ENCODE assay signal across 9 mouse cellular contexts in the genomic region with DNA sequence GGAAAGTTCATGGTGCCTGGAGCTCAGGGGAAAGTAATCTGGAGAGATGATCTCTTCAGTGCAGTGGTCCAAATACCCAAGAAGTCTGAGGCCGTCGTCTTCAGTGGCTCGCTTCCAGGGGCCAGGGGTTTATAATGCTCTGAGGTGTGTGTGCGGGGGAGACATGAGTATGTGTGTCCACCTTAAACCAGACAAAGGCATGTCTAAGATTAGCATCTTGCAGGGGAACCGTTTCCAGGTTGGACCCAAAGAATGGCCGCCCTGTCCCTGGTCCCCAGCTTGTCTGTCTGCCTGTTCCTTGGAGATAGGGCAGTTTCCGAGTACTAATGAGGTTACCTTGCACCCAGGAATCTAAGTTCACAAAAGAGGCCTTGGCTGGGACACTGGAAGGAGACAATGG. TPM values are rescaled to one million over a fixed set of nuclear protein-coding genes. Genes with fewer than 3 reads are reported as not detected.
A peak's percentile ranks its signal among the peaks of the same experiment; 100 is the strongest.
DNase-seq lines count a peak whose midpoint lies in the region; ATAC-seq and TF ChIP-seq lines count a peak whose summit lies in the region.
"Had no signal": no experiment of that assay in that cellular context is flagged by ENCODE, and none has a peak within 500 bp of the region (broad histone marks: within the 10 kb centered on the region; RNA-seq: fewer than 3 reads in every experiment).

Gene Hcrt, minus strand, starts transcription at position 101 of the 400 bp plus-strand sequence.

- H3K27ac ChIP-seq in cerebellum, adult 2 months (ENCODE audit: insufficient read depth, low read length): no peak within 1 kb of the TSS
- H3K27ac ChIP-seq in limb, embryonic 14.5 days (replicated peaks; ENCODE audit: low read depth, low read length): no peak within 1 kb of the TSS
- no peak within 1 kb of the TSS for H3K27ac ChIP-seq in stomach, embryonic 15.5 days

- no peaks in the 10 kb centered on the region for H3K27me3 ChIP-seq in cerebellum, adult 2 months (ENCODE audit: control insufficient read depth, insufficient read depth, low read length)
- peaks cover 66% of the 10 kb centered on the region for H3K27me3 ChIP-seq in megakaryocyte, embryonic 14.5 days (replicated peaks)
- peaks cover 39% of the 10 kb centered on the region for H3K27me3 ChIP-seq in limb, embryonic 14.5 days (ENCODE audit: control insufficient read depth, insufficient read depth, low read length)
- peaks cover 18% of the 10 kb centered on the region for H3K27me3 ChIP-seq in stomach, embryonic 15.5 days (replicated peaks)

- H3K9me3 ChIP-seq in megakaryocyte, embryonic 14.5 days: no peaks in the 10 kb centered on the region
- H3K9me3 ChIP-seq in limb, embryonic 14.5 days (ENCODE audit: control insufficient read depth, low read length): no peaks in the 10 kb centered on the region
- no peaks in the 10 kb centered on the region for H3K9me3 ChIP-seq in stomach, embryonic 15.5 days

- H3K4me3 ChIP-seq in cerebellum, adult 2 months (replicated peaks; ENCODE audit: insufficient read depth, low read depth, low read length): peak within 1 kb of the TSS; percentile 56
- peak within 1 kb of the TSS; percentile 91 for H3K4me3 ChIP-seq in megakaryocyte, embryonic 14.5 days (replicated peaks)
- H3K4me3 ChIP-seq in limb, embryonic 14.5 days (replicated peaks; ENCODE audit: low read length): peak within 1 kb of the TSS; percentile 27
- H3K4me3 ChIP-seq in stomach, embryonic 15.5 days (replicated peaks): peak within 1 kb of the TSS; percentile 46

- H3K4me2 ChIP-seq in limb, embryonic 14.5 days (replicated peaks; ENCODE audit: low read depth, low read length, severe bottlenecking): peak within 1 kb of the TSS; percentile 47
- H3K4me2 ChIP-seq in stomach, embryonic 15.5 days: peak within 1 kb of the TSS; percentile 78

- TF ChIP-seq CTCF in cerebellum, adult 2 months (IDR thresholded peaks at IDR 0.05; ENCODE audit: borderline replicate concordance, insufficient read depth, low read depth, low read length): no peak

- H3K36me3 ChIP-seq in megakaryocyte, embryonic 14.5 days (replicated peaks; ENCODE audit: low read length): peaks cover 7% of the 10 kb centered on the region
- H3K36me3 ChIP-seq in limb, embryonic 14.5 days (ENCODE audit: control insufficient read depth, insufficient read depth, low read length): no peaks in the 10 kb centered on the region
- no peaks in the 10 kb centered on the region for H3K36me3 ChIP-seq in stomach, embryonic 15.5 days

- H3K9ac ChIP-seq in limb, embryonic 14.5 days (ENCODE audit: low read depth, low read length, severe bottlenecking): peak within 1 kb of the TSS; percentile 29; the same call in 1 of the 2 replicates
- no peak within 1 kb of the TSS; the same call in 1 of the 2 replicates for H3K9ac ChIP-seq in stomach, embryonic 15.5 days

- TF ChIP-seq POLR2A in cerebellum, adult 2 months (IDR thresholded peaks at IDR 0.05; ENCODE audit: borderline replicate concordance, insufficient read depth, low read length): no peak
- no peak for TF ChIP-seq POLR2A in limb, embryonic 14.5 days (IDR thresholded peaks at IDR 0.05; ENCODE audit: borderline replicate concordance, extremely low read depth, insufficient read depth, insufficient read length)

- WGBS in cerebellum, adult 2 months: 93% methylated on average over 7 of the region's 7 CpGs
- 83% methylated on average over 7 of the region's 7 CpGs for WGBS in limb, embryonic 14.5 days
- 83% methylated on average over 7 of the region's 7 CpGs for WGBS in stomach, embryonic 15.5 days

- no peak for DNase-seq in cerebellum, adult 2 months
- DNase-seq in cerebellum, postnatal 10 days: no peak
- DNase-seq in limb, embryonic 14.5 days (ENCODE audit: low spot score): no peak
- DNase-seq in frontal cortex, postnatal 25 days (ENCODE audit: low spot score in 2 of 2): no peak
- no peak for DNase-seq in urinary bladder, postnatal 36 days (ENCODE audit: low spot score in 2 of 2)
- DNase-seq: kidney, postnatal 10 days had no signal

- H3K4me1 ChIP-seq in cerebellum, adult 2 months (ENCODE audit: control insufficient read depth, insufficient read depth, low read length): no peaks in the 10 kb centered on the region
- H3K4me1 ChIP-seq in megakaryocyte, embryonic 14.5 days: peaks cover 47% of the 10 kb centered on the region
- no peaks in the 10 kb centered on the region for H3K4me1 ChIP-seq in limb, embryonic 14.5 days (ENCODE audit: control insufficient read depth, insufficient read depth, low read length)
- H3K4me1 ChIP-seq in stomach, embryonic 15.5 days: peaks cover 10% of the 10 kb centered on the region

- no peak for ATAC-seq in megakaryocyte, adult 5-6 weeks (ENCODE audit: poor library complexity, severe bottlenecking)
- no peak for ATAC-seq in limb, embryonic 14.5 days (ENCODE audit: low FRiP score, low read depth)
- ATAC-seq in stomach, embryonic 15.5 days (ENCODE audit: insufficient read depth, low FRiP score, low read depth): no peak

RNA-seq across cellular contexts. Expression of gene Hcrt, which starts in this region (rescaled TPM):
- polyA plus RNA-seq in cerebellum, adult 2 months (2012; rRNA removed): 0.22 TPM in 1 of 2 replicates, not detected in the other
- not detected in 2 replicates for polyA plus RNA-seq in megakaryocyte, embryonic 14.5 days (2012; ENCODE audit: insufficient read depth, low replicate concordance)
- total RNA-seq in megakaryocyte, adult 5-6 weeks (2015): not detected in 2 replicates
- not detected in 2 replicates for total RNA-seq in megakaryocyte, adult 5-6 weeks (2017)
- not detected in 2 replicates for polyA plus RNA-seq in limb, embryonic 14.5 days (2012; rRNA removed)
- not detected in 2 replicates for polyA plus RNA-seq in limb, embryonic 14.5 days (2014; fragmentation: Nextera tagmentation; extraction: Ambion mirVana)
- polyA plus RNA-seq in stomach, embryonic 15.5 days (2015; fragmentation: Nextera tagmentation; extraction: Ambion mirVana): not detected in 2 replicates

Comparison
In these comparisons a context has a peak if more than half of its experiments do, and no peak if none do; other contexts are left out.
1. H3K4me3 ChIP-seq: peak in every context shown above with its lines; median percentile 91 in megakaryocyte, embryonic 14.5 days; 56 in cerebellum, adult 2 months; 46 in stomach, embryonic 15.5 days; 27 in limb, embryonic 14.5 days.